Mouse (Mus musculus): ENCODE data around the gene Olfr1309.
"Not testable (repeated sequence)": the region's sequence is repeated elsewhere in the genome, so short reads cannot be mapped to it uniquely, and the experiment has no call there.

The Olfr1309 gene

DNA sequence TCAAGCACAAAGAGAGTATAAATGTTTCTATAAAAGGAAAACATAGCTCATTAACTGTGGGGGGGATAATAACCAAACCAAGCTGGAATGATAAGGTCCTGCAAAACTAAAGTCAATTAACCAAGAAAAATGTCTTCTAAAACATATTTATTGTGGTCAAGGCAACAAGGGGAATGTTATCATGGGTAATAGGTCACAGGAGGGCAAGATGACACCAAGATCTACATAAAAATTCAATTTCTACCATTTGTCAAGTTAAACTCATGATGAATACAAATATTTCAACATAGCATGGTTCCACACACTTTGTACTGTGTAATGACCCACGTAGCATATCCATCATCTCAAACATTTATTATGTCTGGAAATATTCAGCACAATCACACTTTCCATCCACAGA lies at the start of gene Olfr1309:
Olfr1309 (minus strand) TSS at position 101 of the 400 bp plus-strand sequence.
- DNase-seq (ENCODE audit: low spot score in 2 of 2) = no peak

DNA sequence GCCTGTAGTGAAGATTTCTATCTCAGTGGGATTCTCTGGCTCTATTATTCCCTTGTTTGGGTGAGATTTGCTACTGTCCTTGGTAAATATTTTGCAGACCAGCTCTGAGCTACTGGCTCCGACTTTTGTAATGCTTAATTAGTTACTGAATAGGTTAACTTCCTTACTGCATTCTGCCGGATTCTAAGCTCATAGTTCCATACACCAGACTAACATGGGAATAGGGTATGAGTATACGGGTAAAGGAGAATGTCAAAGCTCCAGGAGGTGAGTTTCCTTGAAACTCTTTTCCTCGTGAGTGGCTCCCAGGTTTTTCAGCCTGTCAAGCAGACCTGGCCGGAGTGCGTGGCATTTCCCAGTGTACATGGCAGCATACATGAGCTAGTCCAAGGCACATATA lies 36.9 kb upstream of the Olfr1309 start:
- not testable (repeated sequence) for DNase-seq (ENCODE audit: low spot score in 2 of 2)

DNA sequence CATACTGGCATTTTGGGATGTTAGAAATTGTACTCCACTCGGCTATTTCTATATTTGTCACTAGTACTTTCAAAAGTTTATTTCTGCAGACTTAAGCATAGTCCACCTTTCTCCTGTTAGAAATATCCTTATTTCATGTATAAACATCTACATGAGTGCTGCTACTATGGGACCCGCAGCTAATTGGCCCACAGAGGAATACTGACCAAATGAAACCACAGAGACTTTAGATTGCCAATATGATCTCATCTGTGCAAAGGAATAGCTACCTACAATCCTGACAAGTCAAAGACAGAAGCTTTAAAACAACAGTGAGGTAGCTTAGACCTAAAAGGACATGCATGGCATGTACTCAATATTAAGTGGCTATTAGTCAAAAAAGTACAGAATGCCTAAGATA lies 34.2 kb upstream of the Olfr1309 start, which contains the start of gene Olfr1311:
Olfr1311 (minus strand) TSS at position 101 of the 400 bp plus-strand sequence.
- DNase-seq (ENCODE audit: low spot score in 2 of 2) = no peak

DNA sequence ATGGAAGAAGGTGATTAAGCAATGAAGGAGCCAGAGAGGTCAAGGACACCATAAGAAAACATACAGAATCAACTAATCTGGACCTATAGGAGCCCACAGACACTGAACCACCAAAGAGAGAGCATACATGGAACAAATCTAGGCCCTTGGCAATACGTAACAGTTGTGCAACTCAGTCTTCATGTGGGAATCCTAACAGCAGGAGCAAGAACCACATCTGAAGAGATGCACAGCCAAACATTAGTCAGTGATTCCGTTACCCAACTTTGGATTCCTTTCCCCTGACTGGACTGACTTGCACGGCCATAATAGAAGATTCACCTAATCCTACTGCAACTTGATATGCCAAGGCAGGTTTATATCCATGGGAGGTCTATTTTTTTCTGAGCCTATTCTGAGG lies 24.8 kb upstream of the Olfr1309 start:
- no peak for DNase-seq (ENCODE audit: low spot score in 2 of 2)

DNA sequence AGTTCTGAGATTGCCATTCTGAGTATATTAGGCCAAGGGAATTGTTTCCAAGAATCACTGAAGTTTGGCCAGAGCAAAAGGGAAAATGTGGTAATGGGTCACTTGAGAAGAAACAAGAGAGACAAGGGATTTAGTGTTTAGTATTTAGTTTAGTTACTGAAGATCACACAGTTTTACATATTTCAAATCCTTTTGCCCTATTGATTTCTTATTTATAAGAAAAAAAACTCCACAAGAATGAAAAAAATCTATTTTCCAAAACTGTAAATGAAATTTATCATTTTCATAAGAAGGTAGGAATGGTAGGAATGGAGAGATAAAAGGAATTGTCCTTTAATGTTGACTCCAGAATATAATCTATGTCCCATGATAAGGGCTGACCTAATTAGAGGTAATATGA lies 22.5 kb upstream of the Olfr1309 start, which contains the start of gene Olfr1310:
Olfr1310 (minus strand) TSS at position 101 of the 400 bp plus-strand sequence.
- no peak for DNase-seq (ENCODE audit: low spot score in 2 of 2)

DNA sequence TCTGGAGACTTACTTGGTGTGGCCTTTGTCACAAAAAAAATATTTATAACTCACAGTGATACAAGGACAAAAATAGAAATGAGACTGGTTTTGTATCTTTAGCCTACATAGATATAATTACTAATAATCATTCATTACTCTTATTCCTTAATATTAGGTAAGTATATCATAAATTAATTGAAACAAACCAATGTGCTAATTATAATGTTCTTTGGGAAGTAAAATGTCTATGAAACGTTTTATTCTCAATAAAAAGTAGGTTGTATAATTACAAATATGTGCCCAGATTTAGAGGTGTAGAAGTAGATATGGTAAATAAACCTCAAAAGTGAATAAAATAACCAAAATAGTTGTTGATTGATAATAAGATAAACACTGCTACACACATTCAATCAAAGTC lies 25.2 kb downstream of the Olfr1309 start, which contains the start of gene Olfr1308:
Olfr1308 (minus strand) TSS at position 101 of the 400 bp plus-strand sequence.
- no peak for DNase-seq (ENCODE audit: low spot score in 2 of 2)

DNA sequence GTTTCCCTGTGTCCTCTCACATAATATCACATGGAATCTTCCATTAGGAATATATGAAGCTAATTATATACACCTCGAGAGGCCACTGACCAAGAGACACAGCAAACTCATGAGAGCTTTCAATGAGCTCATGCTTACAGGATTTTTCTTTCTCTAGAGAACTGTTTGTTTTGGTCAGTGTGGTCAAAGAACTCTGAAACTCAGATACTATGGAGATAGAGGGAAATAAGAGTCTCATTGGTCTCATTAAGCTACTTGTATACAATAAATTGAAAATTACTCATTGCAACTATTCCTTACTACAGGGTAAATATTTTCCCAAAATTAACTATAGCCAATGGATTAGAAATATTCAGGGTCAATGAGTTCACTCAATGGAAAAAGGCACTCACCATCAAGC lies 40.7 kb downstream of the Olfr1309 start, which contains the start of gene Olfr1307:
Olfr1307 (minus strand) TSS at position 101 of the 400 bp plus-strand sequence.
- DNase-seq (ENCODE audit: low spot score in 2 of 2) = no peak

All from urinary bladder, postnatal 36 days (tissue).